Mouse (Mus musculus) limb, embryonic 10.5 days (tissue): ENCODE results near the gene Ttc16. TPM values are rescaled to one million over a fixed set of nuclear protein-coding genes. Genes with fewer than 3 reads are reported as not detected.
A peak's percentile ranks its signal among the peaks of the same experiment; 100 is the strongest.

Experiments used
- microRNA counts: library from miRNA; unstranded; fragments of <30 nt; microRNA quantifications from one replicate; lab custom pipeline; 2017
- microRNA-seq: library from miRNA; unstranded; fragments of <30 nt; microRNA quantifications from one replicate; pipeline ENCODE4, GENCODE M21; 2017
- polyA plus RNA-seq: library from polyadenylated mRNA; unstranded; fragments of >200 nt; fragmentation: Nextera tagmentation; extraction: Ambion mirVana; gene quantifications from 2 replicates; pipeline ENCODE4 v1.2.1, GENCODE M21; 2016

Gene Ttc16
- polyA plus RNA-seq, 1 experiment from 2014 or later: 0.38 TPM

MicroRNAs within 50 kb of the gene (microRNA counts, 519-probe panel; counts per million panel counts)
- microRNA mmu-miR-2861 (lab: Ali Mortazavi, UCI): 684 counts per million, percentile 72 among the panel's probes with 10 or more counts

Small RNAs within 50 kb of the gene (microRNA-seq; reads per million reads assigned to microRNA genes)
- gene Mir2861: not detected
- gene Mir3960: not detected

Other genes starting within 250 kb of the Ttc16 start
- gene Fam102a, start 240.3 kb downstream of the Ttc16 start, polyA plus RNA-seq: 12.0 and 14.0 TPM in 2 replicates
- 104 and 109 TPM in 2 replicates for gene Dpm2, start 204.8 kb downstream of the Ttc16 start, polyA plus RNA-seq
- 1.0 and 2.7 TPM in 2 replicates for gene Pip5kl1, start 200.8 kb downstream of the Ttc16 start, polyA plus RNA-seq
- 0.24 TPM in 1 of 2 replicates, not detected in the other for gene 9430097D07Rik, start 199.9 kb downstream of the Ttc16 start, polyA plus RNA-seq
- gene St6galnac4, start 188.5 kb downstream of the Ttc16 start, polyA plus RNA-seq: 26.0 and 26.1 TPM in 2 replicates
- 11.8 and 16.7 TPM in 2 replicates for gene St6galnac6, start 175.9 kb downstream of the Ttc16 start, polyA plus RNA-seq
- 21.6 and 35.7 TPM in 2 replicates for gene Ak1, start 153.9 kb downstream of the Ttc16 start, polyA plus RNA-seq
- gene Eng, start 129.0 kb downstream of the Ttc16 start, polyA plus RNA-seq: 27.9 and 28.5 TPM in 2 replicates
- gene Fpgs, start 71.5 kb downstream of the Ttc16 start, polyA plus RNA-seq: 31.6 and 35.4 TPM in 2 replicates
- 156 and 160 TPM in 2 replicates for gene Cdk9, start 62.6 kb downstream of the Ttc16 start, polyA plus RNA-seq
- gene Sh2d3c, start 54.6 kb downstream of the Ttc16 start, polyA plus RNA-seq: 16.2 and 20.9 TPM in 2 replicates
- gene 6330409D20Rik, start 34.6 kb downstream of the Ttc16 start, polyA plus RNA-seq: 0.14 TPM in 1 of 2 replicates, not detected in the other
- gene Tor2a, start 18.4 kb downstream of the Ttc16 start, polyA plus RNA-seq: 52.9 and 61.1 TPM in 2 replicates
- gene Ptrh1, start 153 bp upstream of the Ttc16 start, polyA plus RNA-seq: 5.3 and 5.6 TPM in 2 replicates
- 0.26 and 1.3 TPM in 2 replicates for gene Cfap157, start 8.8 kb upstream of the Ttc16 start, polyA plus RNA-seq
- 10.9 and 12.9 TPM in 2 replicates for gene Stxbp1, start 71.6 kb upstream of the Ttc16 start, polyA plus RNA-seq
- 40.9 and 47.9 TPM in 2 replicates for gene Fam129b, start 100.5 kb upstream of the Ttc16 start, polyA plus RNA-seq
- gene Rpl12, start 185.9 kb upstream of the Ttc16 start, polyA plus RNA-seq: 194 and 232 TPM in 2 replicates
- 5.3 and 7.5 TPM in 2 replicates for gene Lrsam1, start 186.0 kb upstream of the Ttc16 start, polyA plus RNA-seq
- 16.5 and 22.3 TPM in 2 replicates for gene Slc2a8, start 206.4 kb upstream of the Ttc16 start, polyA plus RNA-seq